Mouse (Mus musculus): ENCODE measurements around the gene Ap3d1.

Gene Ap3d1

GRCm38 (mm10) chr10:80665981-80666733 is 75.9 kb downstream of the Ap3d1 start:
- no peak for DNase-seq (ENCODE audit: low spot score)

GRCm38 (mm10) chr10:80665459-80665858 is 76.6 kb downstream of the Ap3d1 start:
- DNase-seq (ENCODE audit: low spot score) = no peak

- DNase-seq (ENCODE audit: low spot score) = no peak
Measured at GRCm38 (mm10) chr10:80665016-80665380, 77.1 kb downstream of the Ap3d1 start.

GRCm38 (mm10) chr10:80664197-80665015 is 77.7 kb downstream of the Ap3d1 start:
- no peak for DNase-seq (ENCODE audit: low spot score)

GRCm38 (mm10) chr10:80663485-80664196 is 78.4 kb downstream of the Ap3d1 start:
- no peak for DNase-seq (ENCODE audit: low spot score)

- DNase-seq (ENCODE audit: low spot score) = peak; percentile 76
Measured at GRCm38 (mm10) chr10:80661149-80661548, 80.9 kb downstream of the Ap3d1 start.

GRCm38 (mm10) chr10:80659213-80659612 is 82.9 kb downstream of the Ap3d1 start:
- DNase-seq (ENCODE audit: low spot score) = peak; percentile 78

GRCm38 (mm10) chr10:80658841-80659202 is 83.2 kb downstream of the Ap3d1 start:
- DNase-seq (ENCODE audit: low spot score) = peak; percentile 58

GRCm38 (mm10) chr10:80658194-80658840 is 83.7 kb downstream of the Ap3d1 start:
- no peak for DNase-seq (ENCODE audit: low spot score)
